Mouse (Mus musculus) small intestine, adult 2 months (tissue): ENCODE results near the gene Pcnx4. TPM values are rescaled to one million over a fixed set of nuclear protein-coding genes. Genes with fewer than 3 reads are reported as not detected.

Experiments
- H3K27ac ChIP-seq: fragments of 200-500 bp; 2 replicates; pipeline ENCODE4 v1.5.1; 2012; ENCODE audit warnings: low read depth, low read length, control low read depth, inconsistent platforms; ENCODE audit not compliant: insufficient read depth
- H3K27me3 ChIP-seq: fragments of 200-500 bp; 2 replicates; pipeline ENCODE4 v1.6.1; 2012; ENCODE audit warnings: mild to moderate bottlenecking, moderate library complexity, low read length, inconsistent platforms; ENCODE audit not compliant: control insufficient read depth, insufficient read depth
- H3K36me3 ChIP-seq: fragments of 200-500 bp; 2 replicates; pipeline ENCODE4 v1.6.1; 2012; ENCODE audit warnings: mild to moderate bottlenecking, low read length, control low read depth, inconsistent platforms; ENCODE audit not compliant: control insufficient read depth, insufficient read depth
- H3K4me1 ChIP-seq: fragments of 200-500 bp; 2 replicates; pipeline ENCODE4 v1.6.1; 2012; ENCODE audit warnings: low read length, inconsistent platforms, mixed read lengths; ENCODE audit not compliant: control insufficient read depth, insufficient read depth, insufficient read length
- H3K4me3 ChIP-seq: fragments of 200-500 bp; 2 replicates; pipeline ENCODE4 v1.5.1; 2012; ENCODE audit warnings: low read depth, mild to moderate bottlenecking, control low read depth, inconsistent platforms, low read length, moderate library complexity
- CTCF ChIP-seq: fragments of 200-500 bp; IDR thresholded peaks from 2 replicates; pipeline ENCODE4 v1.5.1; 2012; ENCODE audit warnings: low read depth, mild to moderate bottlenecking, control low read depth, inconsistent platforms, low read length, moderate library complexity, mixed read lengths; ENCODE audit not compliant: insufficient replicate concordance, insufficient read length; ENCODE audit errors: extremely low read depth
- POLR2A ChIP-seq: fragments of 200-500 bp; IDR thresholded peaks from 2 replicates; pipeline ENCODE4 v1.6.1; 2012; ENCODE audit warnings: low read depth, mild to moderate bottlenecking, control low read depth, inconsistent platforms, low read length, moderate library complexity
- WGBS: fragments of 180-500 bp; shearing (Covaris S2); methylation state at CpG from one replicate; pipeline ENCODE4 v1.1.7; 2018; 5-methylcytosine and 5-hydroxymethylcytosine counted together
- polyA plus RNA-seq: library from polyadenylated mRNA; depleted of rRNA; stranded (reverse); fragments of >200 nt; gene quantifications from 2 replicates; pipeline ENCODE4 v1.2.3, GENCODE M21; 2012

Pcnx4 gene
- polyA plus RNA-seq, 1 experiment: 0.51 TPM

DNA sequence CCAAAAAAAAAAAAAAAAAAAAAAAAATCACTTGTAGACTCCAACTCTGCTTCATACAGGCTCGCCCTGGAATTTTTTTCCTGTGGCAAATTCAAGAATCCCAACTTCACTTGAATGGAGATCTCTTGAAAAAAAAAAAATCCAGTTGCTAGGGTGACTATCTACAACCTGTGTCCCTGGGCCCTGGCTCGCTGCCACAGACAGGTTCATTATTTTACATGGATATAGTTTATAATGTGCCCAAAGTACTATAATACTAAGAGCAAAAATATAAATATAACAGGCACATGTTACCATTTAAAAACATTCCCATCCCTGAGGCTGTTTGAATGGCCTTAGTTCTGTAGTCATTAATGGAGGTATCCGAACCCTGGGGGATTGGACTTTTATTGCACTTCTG, 584 bp upstream of the Pcnx4 start:
- TF ChIP-seq CTCF (no peak), POLR2A (no peak)
- Histone ChIP-seq H3K4me1 (no peaks in the 10 kb centered on the region), H3K27me3 (no peaks in the 10 kb centered on the region), H3K27ac (no peak overlapping the region), H3K36me3 (no peaks in the 10 kb centered on the region), H3K4me3 (peak overlapping the region; percentile 72)
- 39% methylated on average over 3 of the region's 3 CpGs for WGBS

DNA sequence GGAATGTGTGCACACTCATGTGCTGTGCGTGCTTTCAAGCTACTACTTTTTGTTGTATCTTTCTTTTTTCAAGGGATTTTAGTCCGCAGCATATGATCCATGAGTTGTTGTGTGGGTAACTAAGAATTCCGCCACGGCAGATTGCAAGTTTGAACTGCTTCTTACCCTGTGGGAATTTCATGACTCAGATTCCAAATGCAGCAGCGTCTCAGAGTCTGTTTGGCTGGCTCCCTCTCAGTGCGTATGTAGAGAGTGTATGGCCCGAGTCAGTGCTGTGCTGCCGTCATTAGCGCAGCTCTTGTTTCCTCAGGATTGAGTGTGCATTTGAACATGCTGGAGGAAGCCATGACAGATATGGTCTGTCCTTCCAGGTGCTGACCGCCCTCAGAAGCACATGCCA, 2.4 kb downstream of the Pcnx4 start:
- H3K36me3 ChIP-seq: no peaks in the 10 kb centered on the region
- H3K27me3 ChIP-seq: no peaks in the 10 kb centered on the region
- H3K4me1 ChIP-seq: no peaks in the 10 kb centered on the region
- TF ChIP-seq CTCF: no peak
- no peak for TF ChIP-seq POLR2A
- 95% methylated on average over 10 of the region's 10 CpGs for WGBS
- H3K4me3 ChIP-seq: no peak overlapping the region
- H3K27ac ChIP-seq: no peak overlapping the region

DNA sequence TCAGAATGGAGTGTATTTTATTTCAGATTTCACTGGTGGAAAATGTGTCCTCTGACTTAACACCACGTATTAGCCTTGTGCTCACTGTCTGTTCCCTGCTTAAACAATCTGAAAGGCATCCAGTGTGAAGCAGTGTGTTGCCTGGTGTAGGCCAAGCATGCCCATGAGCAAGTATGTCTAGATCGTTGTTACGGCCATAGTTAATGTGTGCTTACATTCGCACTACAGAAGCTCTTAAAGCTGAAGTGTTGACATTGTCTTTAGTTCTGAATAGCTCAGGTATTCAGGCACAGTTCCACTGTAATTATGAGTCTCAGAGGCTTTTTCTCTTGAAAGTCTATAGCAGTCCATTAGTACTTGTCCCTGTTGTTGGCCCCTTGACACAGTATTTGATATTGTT, 18.2 kb downstream of the Pcnx4 start:
- Histone ChIP-seq H3K4me1 (no peaks in the 10 kb centered on the region), H3K36me3 (no peaks in the 10 kb centered on the region), H3K27me3 (no peaks in the 10 kb centered on the region), H3K27ac (no peak overlapping the region), H3K4me3 (no peak overlapping the region)
- WGBS: 72% methylated on average over 4 of the region's 4 CpGs
- TF ChIP-seq CTCF (no peak), POLR2A (no peak)

DNA sequence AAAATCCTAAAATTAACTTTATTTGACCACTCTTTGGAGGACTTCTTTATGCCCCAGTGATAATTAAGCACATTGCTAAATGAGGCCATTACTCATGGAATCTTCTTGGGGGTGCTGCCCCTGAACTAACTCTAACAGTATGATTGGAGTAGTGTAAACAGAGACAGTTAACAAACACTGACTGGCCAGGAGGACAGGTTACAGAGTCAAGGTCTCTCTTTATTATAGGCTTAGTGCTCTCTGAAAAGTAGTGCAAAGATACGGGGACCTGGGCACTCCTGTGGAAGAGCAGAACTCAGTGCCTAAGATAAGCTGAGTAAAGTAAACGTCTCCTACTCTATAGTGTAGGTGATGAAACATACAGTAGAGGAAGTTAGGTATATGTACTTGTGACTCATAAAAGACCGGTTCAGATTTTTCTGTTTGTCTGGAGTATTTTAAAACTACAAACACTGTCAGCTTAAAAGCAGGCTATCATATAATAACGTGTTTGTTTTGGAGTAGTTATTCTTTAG, 28.2 kb downstream of the Pcnx4 start:
- H3K4me3 ChIP-seq: no peak overlapping the region
- no peaks in the 10 kb centered on the region for H3K36me3 ChIP-seq
- H3K27me3 ChIP-seq: no peaks in the 10 kb centered on the region
- no peak for TF ChIP-seq POLR2A
- TF ChIP-seq CTCF: no peak
- no peaks in the 10 kb centered on the region for H3K4me1 ChIP-seq
- WGBS: 44% methylated on average over 4 of the region's 4 CpGs
- H3K27ac ChIP-seq: no peak overlapping the region

DNA sequence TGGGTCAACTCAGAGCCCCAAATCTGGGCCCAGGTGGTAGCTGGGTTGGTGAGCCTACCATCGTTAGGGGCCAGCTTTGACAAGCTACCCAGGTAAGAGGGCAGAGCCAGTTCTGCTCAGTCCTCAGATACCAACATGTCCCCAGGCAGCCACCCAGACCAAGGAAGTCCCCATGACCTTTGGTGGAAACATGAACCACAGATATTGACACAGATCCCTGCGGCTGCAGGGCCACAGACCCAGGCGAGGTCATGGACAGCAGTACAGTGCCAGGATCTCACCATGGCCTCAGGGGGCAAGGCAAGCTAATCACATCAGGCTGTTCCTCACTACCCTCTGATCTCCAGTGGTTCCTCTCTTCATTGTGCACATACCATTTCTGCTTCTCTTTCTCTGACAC, 45.8 kb downstream of the Pcnx4 start:
- H3K4me3 ChIP-seq: no peak overlapping the region
- H3K27me3 ChIP-seq: no peaks in the 10 kb centered on the region; the same call in 1 of the 2 replicates
- TF ChIP-seq POLR2A (no peak), CTCF (no peak)
- no peak overlapping the region for H3K27ac ChIP-seq
- no peaks in the 10 kb centered on the region for H3K4me1 ChIP-seq
- WGBS: 94% methylated on average over 3 of the region's 3 CpGs
- no peaks in the 10 kb centered on the region for H3K36me3 ChIP-seq

DNA sequence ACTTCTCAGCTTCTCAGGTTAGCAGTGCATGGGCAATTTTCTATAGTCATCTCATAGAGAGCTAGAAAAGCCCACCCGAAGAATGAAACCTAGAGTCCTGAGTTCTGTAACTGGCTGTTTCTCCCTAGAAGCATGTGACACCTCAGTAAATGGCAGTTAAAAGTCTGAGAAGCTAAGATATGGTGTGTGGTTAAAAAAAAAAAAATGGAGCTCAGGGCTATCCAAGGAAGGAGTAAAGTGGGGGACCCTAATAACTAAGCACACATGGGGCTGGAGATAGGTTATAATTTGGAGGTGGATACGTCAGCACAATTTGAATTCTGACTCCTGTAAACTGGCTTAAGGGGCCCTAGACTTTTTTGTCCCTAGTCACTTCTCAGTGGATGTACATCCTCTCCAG, 46.9 kb downstream of the Pcnx4 start:
- 92% methylated on average over 2 of the region's 2 CpGs for WGBS
- no peak overlapping the region for H3K4me3 ChIP-seq
- no peak for TF ChIP-seq POLR2A
- TF ChIP-seq CTCF: no peak
- no peaks in the 10 kb centered on the region for H3K36me3 ChIP-seq
- H3K4me1 ChIP-seq: no peaks in the 10 kb centered on the region
- no peaks in the 10 kb centered on the region for H3K27me3 ChIP-seq
- H3K27ac ChIP-seq: no peak overlapping the region

DNA sequence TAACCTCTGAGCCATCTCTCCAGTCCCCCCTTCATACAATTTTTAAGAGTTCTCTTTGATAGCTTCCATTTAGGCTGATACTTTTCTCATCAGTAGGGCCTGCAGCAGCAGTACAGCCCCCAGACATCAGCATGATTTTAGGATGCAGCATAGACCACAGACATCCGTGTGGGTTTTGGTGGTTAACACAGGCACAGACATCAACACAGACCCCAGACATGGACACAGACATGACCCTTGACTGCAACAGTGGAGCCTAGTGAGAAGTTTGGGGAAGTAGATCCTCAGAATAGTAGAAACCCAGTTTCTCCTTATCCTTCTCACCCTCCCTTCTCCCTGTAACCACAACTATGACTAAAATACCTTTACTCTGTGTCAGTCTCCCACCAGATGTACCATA, 49.2 kb downstream of the Pcnx4 start:
- no peak for TF ChIP-seq POLR2A
- no peak for TF ChIP-seq CTCF
- 89% methylated on average over 1 of the region's 1 CpGs for WGBS
- H3K36me3 ChIP-seq: no peaks in the 10 kb centered on the region
- no peak overlapping the region for H3K4me3 ChIP-seq
- no peaks in the 10 kb centered on the region for H3K4me1 ChIP-seq
- no peak overlapping the region for H3K27ac ChIP-seq
- no peaks in the 10 kb centered on the region for H3K27me3 ChIP-seq

DNA sequence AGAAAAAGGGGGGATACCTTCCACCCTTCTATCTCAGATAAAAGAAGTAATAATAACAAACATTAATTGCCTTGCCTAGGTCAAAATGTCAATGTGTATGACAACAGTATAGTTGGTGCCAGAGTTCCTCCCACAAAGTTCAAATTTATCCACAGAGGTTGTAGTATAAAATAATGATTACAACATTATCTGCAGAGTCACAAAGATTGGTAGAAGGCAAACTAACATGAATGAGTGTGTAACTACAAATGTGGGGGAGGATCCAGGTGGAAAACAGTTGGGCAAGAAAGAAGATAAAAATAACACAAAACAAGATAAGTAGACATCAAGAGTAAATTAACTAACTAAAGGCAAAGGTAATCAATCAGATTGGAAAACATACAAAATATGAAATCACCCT, 56.8 kb downstream of the Pcnx4 start:
- Histone ChIP-seq H3K4me1 (no peaks in the 10 kb centered on the region), H3K36me3 (no peaks in the 10 kb centered on the region), H3K27me3 (no peaks in the 10 kb centered on the region), H3K27ac (no peak overlapping the region), H3K4me3 (no peak overlapping the region)
- TF ChIP-seq POLR2A (no peak), CTCF (no peak)
